ENCODE assay signal across 9 mouse cellular contexts in genomic region chr9:58535447-58536134, GRCm38 (mm10). TPM values are rescaled to one million over a fixed set of nuclear protein-coding genes. Genes with fewer than 3 reads are reported as not detected.
DNase-seq lines count a peak whose midpoint lies in the region; ATAC-seq and TF ChIP-seq lines count a peak whose summit lies in the region.
"Had no signal": no experiment of that assay in that cellular context is flagged by ENCODE, and none has a peak within 500 bp of the region (broad histone marks: within the 10 kb centered on the region; RNA-seq: fewer than 3 reads in every experiment).

No protein-coding gene starts in this region.

- no peaks in the 10 kb centered on the region for H3K4me1 ChIP-seq in kidney, embryonic 16.5 days (ENCODE audit: insufficient read depth, low read length)
- no peaks in the 10 kb centered on the region for H3K4me1 ChIP-seq in ES-Bruce4 (ENCODE audit: control insufficient read depth, insufficient read depth, low read length)
- H3K4me1 ChIP-seq in hindbrain, embryonic 14.5 days (replicated peaks; ENCODE audit: control insufficient read depth, insufficient read depth, low read length) = no peaks in the 10 kb centered on the region
- no peaks in the 10 kb centered on the region for H3K4me1 ChIP-seq in midbrain, embryonic 16.5 days (ENCODE audit: control insufficient read depth, insufficient read depth, low read length)

- no peak overlapping the region for H3K9ac ChIP-seq in kidney, embryonic 16.5 days (replicated peaks; ENCODE audit: low read length)
- H3K9ac ChIP-seq in ES-Bruce4 (ENCODE audit: low read depth, poor library complexity, severe bottlenecking) = no peak overlapping the region
- H3K9ac ChIP-seq in hindbrain, embryonic 14.5 days = no peak overlapping the region
- H3K9ac ChIP-seq in midbrain, embryonic 16.5 days (ENCODE audit: low read depth, low read length) = no peak overlapping the region

- 80% methylated on average over 20 of the region's 20 CpGs for WGBS in kidney, embryonic 16.5 days
- 78% methylated on average over 20 of the region's 20 CpGs for WGBS in hindbrain, embryonic 14.5 days
- WGBS in midbrain, embryonic 16.5 days = 75% methylated on average over 20 of the region's 20 CpGs

- DNase-seq in kidney, adult 18-20 months = no peak
- DNase-seq in cerebellum, postnatal 25 days = peak; percentile 61 to 72
- DNase-seq in hindbrain, embryonic 14.5 days (ENCODE audit: low spot score) = peak; percentile 76
- no peak for DNase-seq in urinary bladder, postnatal 14 days (ENCODE audit: low spot score)

- peaks cover 19% of the 10 kb centered on the region for H3K36me3 ChIP-seq in kidney, embryonic 16.5 days (ENCODE audit: insufficient read depth, low read length)
- H3K36me3 ChIP-seq in ES-Bruce4 (ENCODE audit: control insufficient read depth, insufficient read depth, low read length, poor library complexity, severe bottlenecking) = no peaks in the 10 kb centered on the region
- H3K36me3 ChIP-seq in hindbrain, embryonic 14.5 days (replicated peaks; ENCODE audit: control insufficient read depth, insufficient read depth) = peaks cover 53% of the 10 kb centered on the region
- peaks cover 17% of the 10 kb centered on the region for H3K36me3 ChIP-seq in midbrain, embryonic 16.5 days (ENCODE audit: control insufficient read depth, insufficient read depth, low read length)

- H3K4me2 ChIP-seq in kidney, embryonic 16.5 days (replicated peaks; ENCODE audit: low read depth, low read length) = no peak overlapping the region
- no peak overlapping the region for H3K4me2 ChIP-seq in hindbrain, embryonic 14.5 days (replicated peaks)
- H3K4me2 ChIP-seq in midbrain, embryonic 16.5 days (ENCODE audit: low read length) = no peak overlapping the region

- TF ChIP-seq EP300 in ES-Bruce4 (IDR thresholded peaks at IDR 0.05; ENCODE audit: insufficient read depth, low read depth, low read length) = no peak

- TF ChIP-seq POLR2A in ES-Bruce4 (IDR thresholded peaks at IDR 0.05; ENCODE audit: insufficient read depth, low read length) = no peak

- TF ChIP-seq CTCF in ES-Bruce4 (IDR thresholded peaks at IDR 0.05; ENCODE audit: low read depth, low read length) = peak; percentile 75

- H3K27ac ChIP-seq in kidney, embryonic 16.5 days (ENCODE audit: low read length) = no peak overlapping the region
- no peak overlapping the region for H3K27ac ChIP-seq in ES-Bruce4 (ENCODE audit: insufficient read depth, low read length)
- H3K27ac ChIP-seq in hindbrain, embryonic 14.5 days = no peak overlapping the region
- no peak overlapping the region for H3K27ac ChIP-seq in midbrain, embryonic 16.5 days (ENCODE audit: low read length)

- no peaks in the 10 kb centered on the region for H3K9me3 ChIP-seq in kidney, embryonic 16.5 days (ENCODE audit: low read length)
- H3K9me3 ChIP-seq in ES-Bruce4 (replicated peaks; ENCODE audit: control insufficient read depth, insufficient read depth, low read length, poor library complexity, severe bottlenecking) = no peaks in the 10 kb centered on the region
- H3K9me3 ChIP-seq in hindbrain, embryonic 14.5 days (ENCODE audit: control insufficient read depth, low read length) = no peaks in the 10 kb centered on the region
- H3K9me3 ChIP-seq in midbrain, embryonic 16.5 days (replicated peaks; ENCODE audit: control insufficient read depth, low read length, poor library complexity, severe bottlenecking) = no peaks in the 10 kb centered on the region

- no peaks in the 10 kb centered on the region for H3K27me3 ChIP-seq in kidney, embryonic 16.5 days (ENCODE audit: insufficient read depth, low read length)
- no peaks in the 10 kb centered on the region for H3K27me3 ChIP-seq in ES-Bruce4 (ENCODE audit: control insufficient read depth, insufficient read depth, low read length, poor library complexity, severe bottlenecking)
- H3K27me3 ChIP-seq in hindbrain, embryonic 14.5 days (ENCODE audit: control insufficient read depth, insufficient read depth, low read length) = no peaks in the 10 kb centered on the region
- no peaks in the 10 kb centered on the region for H3K27me3 ChIP-seq in midbrain, embryonic 16.5 days (ENCODE audit: control insufficient read depth, insufficient read depth, low read depth, low read length)

- H3K4me3 ChIP-seq in kidney, embryonic 16.5 days (ENCODE audit: low read length) = no peak overlapping the region
- H3K4me3 ChIP-seq in ES-Bruce4 (ENCODE audit: low read depth, low read length) = no peak overlapping the region
- H3K4me3 ChIP-seq in hindbrain, embryonic 14.5 days (replicated peaks; ENCODE audit: low read length) = no peak overlapping the region
- no peak overlapping the region for H3K4me3 ChIP-seq in midbrain, embryonic 16.5 days (ENCODE audit: low read depth, low read length)

- ATAC-seq in kidney, embryonic 16.5 days (ENCODE audit: low FRiP score, low TSS enrichment) = peak; percentile 56; the same call in 1 of the 2 replicates
- peak; percentile 57; the same call in 1 of the 2 replicates for ATAC-seq in hindbrain, embryonic 14.5 days (ENCODE audit: low FRiP score)
- ATAC-seq in midbrain, embryonic 16.5 days = peak; percentile 33; the same call in 1 of the 2 replicates
- no peak for ATAC-seq in erythroid progenitor cell, adult 5-6 weeks (replicated peaks; ENCODE audit: low FRiP score, poor library complexity, severe bottlenecking)

RNA-seq across cellular contexts. Expression of gene Cd276, which starts 19.6 kb away (rescaled TPM):
- polyA plus RNA-seq in kidney, embryonic 16.5 days (2015; fragmentation: Nextera tagmentation; extraction: Ambion mirVana) = 38.5 and 41.9 TPM in 2 replicates
- polyA plus RNA-seq in ES-Bruce4 (2011; ENCODE audit: insufficient read depth, insufficient read length, low read depth, missing spikeins) = 51.1 and 56.9 TPM in 2 replicates
- polyA plus RNA-seq in hindbrain, embryonic 14.5 days (2014; fragmentation: Nextera tagmentation; extraction: Ambion mirVana) = 33.4 and 37.6 TPM in 2 replicates
- polyA plus RNA-seq in midbrain, embryonic 16.5 days (2015; fragmentation: Nextera tagmentation; extraction: Ambion mirVana) = 28.9 and 30.9 TPM in 2 replicates
- total RNA-seq in erythroid progenitor cell, adult 5-6 weeks (2015; ENCODE audit: low replicate concordance) = 0.36 TPM in 1 of 2 replicates, not detected in the other
- not detected in 2 replicates for total RNA-seq in erythroid progenitor cell, adult 5-6 weeks (2017; ENCODE audit: low replicate concordance)

RNA-seq across cellular contexts. Expression of gene Nptn, which starts 46.4 kb away (rescaled TPM):
- 135 and 139 TPM in 2 replicates for polyA plus RNA-seq in kidney, embryonic 16.5 days (2015; fragmentation: Nextera tagmentation; extraction: Ambion mirVana)
- polyA plus RNA-seq in ES-Bruce4 (2011; ENCODE audit: insufficient read depth, insufficient read length, low read depth, missing spikeins) = 91.4 and 93.4 TPM in 2 replicates
- 209 and 250 TPM in 2 replicates for polyA plus RNA-seq in hindbrain, embryonic 14.5 days (2014; fragmentation: Nextera tagmentation; extraction: Ambion mirVana)
- polyA plus RNA-seq in midbrain, embryonic 16.5 days (2015; fragmentation: Nextera tagmentation; extraction: Ambion mirVana) = 174 and 197 TPM in 2 replicates
- total RNA-seq in erythroid progenitor cell, adult 5-6 weeks (2015; ENCODE audit: low replicate concordance) = 415 and 552 TPM in 2 replicates
- 202 and 230 TPM in 2 replicates for total RNA-seq in erythroid progenitor cell, adult 5-6 weeks (2017; ENCODE audit: low replicate concordance)

RNA-seq across cellular contexts. Expression of gene Insyn1, which starts 47.2 kb away (rescaled TPM):
- polyA plus RNA-seq in kidney, embryonic 16.5 days (2015; fragmentation: Nextera tagmentation; extraction: Ambion mirVana) = 1.0 and 1.5 TPM in 2 replicates
- 2.2 and 3.8 TPM in 2 replicates for polyA plus RNA-seq in ES-Bruce4 (2011; ENCODE audit: insufficient read depth, insufficient read length, low read depth, missing spikeins)
- 15.1 and 16.7 TPM in 2 replicates for polyA plus RNA-seq in hindbrain, embryonic 14.5 days (2014; fragmentation: Nextera tagmentation; extraction: Ambion mirVana)
- 6.7 and 7.2 TPM in 2 replicates for polyA plus RNA-seq in midbrain, embryonic 16.5 days (2015; fragmentation: Nextera tagmentation; extraction: Ambion mirVana)
- not detected in 2 replicates for total RNA-seq in erythroid progenitor cell, adult 5-6 weeks (2015; ENCODE audit: low replicate concordance)
- total RNA-seq in erythroid progenitor cell, adult 5-6 weeks (2017; ENCODE audit: low replicate concordance) = not detected in 2 replicates
- polyA plus RNA-seq: liver, embryonic 16.5 days had no signal

Comparison
In these comparisons a context has a peak if more than half of its experiments do, and no peak if none do; other contexts are left out.
1. DNase-seq: peak in cerebellum, postnatal 25 days (2 of 2) and hindbrain, embryonic 14.5 days (single experiment); none in kidney, adult 18-20 months (single experiment) and urinary bladder, postnatal 14 days (single experiment).